Mouse (Mus musculus) lung, postnatal 0 days (tissue): Measurements from ENCODE around the gene Atp5mpl. TPM values are rescaled to one million over a fixed set of nuclear protein-coding genes. Genes with fewer than 3 reads are reported as not detected.

Experiments used
- ATAC-seq: fragments of 200-750 bp; cut with Nextera tagmentation; 2 replicates; pipeline ENCODE4 v1.8.0; 2017; ENCODE audit warnings: moderate library complexity
- DNase-seq: peaks from one replicate; pipeline ENCODE4 v3.0.0-alpha.2; 2016; ENCODE audit warnings: low spot score
- H3K27ac ChIP-seq: fragments of 300-500 bp; sonication (generic); 2 replicates; pipeline ENCODE4 v1.5.1; 2014; ENCODE audit warnings: antibody characterized with exemption, mild to moderate bottlenecking, low read length, mixed read lengths
- H3K27me3 ChIP-seq: fragments of 300-500 bp; sonication (generic); replicated peaks from 2 replicates; pipeline ENCODE4 v1.6.1; 2014; ENCODE audit warnings: low read length, mixed read lengths; ENCODE audit not compliant: insufficient read depth
- H3K36me3 ChIP-seq: fragments of 300-500 bp; sonication (generic); 2 replicates; pipeline ENCODE4 v1.6.1; 2014; ENCODE audit warnings: low read length, mixed read lengths; ENCODE audit not compliant: insufficient read depth
- H3K4me1 ChIP-seq: fragments of 300-500 bp; sonication (generic); 2 replicates; pipeline ENCODE4 v1.6.1; 2014; ENCODE audit warnings: antibody characterized with exemption, low read depth, low read length, mixed read lengths; ENCODE audit not compliant: insufficient read depth
- H3K4me2 ChIP-seq: fragments of 300-500 bp; sonication (generic); replicated peaks from 2 replicates; pipeline ENCODE4 v1.6.1; 2014; ENCODE audit warnings: low read depth, mild to moderate bottlenecking, low read length, moderate library complexity, mixed read lengths
- H3K4me3 ChIP-seq: fragments of 300-500 bp; sonication (generic); 2 replicates; pipeline ENCODE4 v1.5.1; 2014; ENCODE audit warnings: low read depth, low read length
- H3K9ac ChIP-seq: fragments of 300-500 bp; sonication (generic); replicated peaks from 2 replicates; pipeline ENCODE4 v1.6.1; 2014; ENCODE audit warnings: low read depth, mild to moderate bottlenecking
- H3K9me3 ChIP-seq: fragments of 300-500 bp; sonication (generic); 2 replicates; pipeline ENCODE4 v1.6.1; 2016; ENCODE audit warnings: low read length, mixed read lengths
- CTCF ChIP-seq: IDR thresholded peaks from 2 replicates; pipeline ENCODE4 v1.5.1; 2016; ENCODE audit warnings: antibody characterized with exemption, mild to moderate bottlenecking
- EP300 ChIP-seq: IDR thresholded peaks from 2 replicates; pipeline ENCODE4 v1.6.1; 2016; ENCODE audit warnings: antibody characterized with exemption, mild to moderate bottlenecking, control low read depth
- WGBS: fragments of 180-500 bp; shearing (Covaris S2); extraction: QIAGEN DNeasy Blood & Tissue Kit; methylation state at CpG from one replicate; pipeline ENCODE4 v1.1.7; 2014; 5-methylcytosine and 5-hydroxymethylcytosine counted together
- polyA plus RNA-seq: library from polyadenylated mRNA; unstranded; fragments of >200 nt; fragmentation: Nextera tagmentation; extraction: Ambion mirVana; gene quantifications from 2 replicates; pipeline ENCODE4 v1.2.1, GENCODE M21; 2015

Gene Atp5mpl
- polyA plus RNA-seq, 1 experiment from 2014 or later, result 463 TPM

DNA sequence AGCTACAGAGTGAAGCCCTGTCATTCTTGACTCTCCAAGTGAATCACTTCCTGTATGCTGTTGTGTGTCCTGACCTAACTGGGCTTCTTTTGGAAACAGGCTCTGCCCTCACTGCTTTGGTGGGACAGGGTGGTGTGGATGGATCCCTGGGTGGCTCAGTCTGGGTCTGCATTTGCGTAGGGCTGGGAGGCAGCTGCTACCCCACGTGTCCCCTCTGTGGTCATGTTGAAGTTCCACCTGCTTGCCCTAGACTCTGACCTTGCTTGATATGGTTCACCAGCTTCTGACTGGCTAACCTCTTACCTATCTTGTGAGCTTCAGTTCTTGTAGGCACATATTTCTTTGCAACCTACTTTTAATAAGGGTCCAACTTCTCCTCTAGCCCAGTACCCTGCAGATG is 28.4 kb upstream of the Atp5mpl start:
- no peak overlapping the region for H3K4me2 ChIP-seq
- no peaks in the 10 kb centered on the region for H3K36me3 ChIP-seq
- DNase-seq (no peak), ATAC-seq (no peak)
- H3K9me3 ChIP-seq, result no peaks in the 10 kb centered on the region
- no peaks in the 10 kb centered on the region for H3K4me1 ChIP-seq
- 88% methylated on average over 2 of the region's 2 CpGs for WGBS
- H3K9ac ChIP-seq, result no peak overlapping the region
- TF ChIP-seq CTCF (no peak), EP300 (no peak)
- H3K27ac ChIP-seq, result no peak overlapping the region
- no peak overlapping the region for H3K4me3 ChIP-seq
- H3K27me3 ChIP-seq, result no peaks in the 10 kb centered on the region

DNA sequence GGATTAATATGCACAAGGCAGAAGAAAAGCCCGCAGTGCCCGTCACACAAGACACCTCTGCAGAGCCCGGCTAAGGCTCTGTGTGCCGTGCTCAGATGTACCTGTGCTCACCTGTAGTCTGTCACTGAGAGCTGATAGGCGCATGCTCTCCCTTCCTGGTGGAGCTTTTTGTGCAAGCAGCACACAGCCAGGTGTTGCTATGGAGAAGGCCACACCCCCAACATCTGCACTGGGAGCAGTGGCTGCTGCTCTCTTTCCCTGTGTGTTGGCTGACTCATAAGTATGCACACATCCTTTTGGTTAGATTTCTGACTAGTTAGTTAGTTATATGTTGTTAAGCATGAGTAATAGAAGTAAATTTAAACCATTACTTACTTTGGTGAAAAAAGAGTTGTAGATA is 25.8 kb upstream of the Atp5mpl start:
- no peaks in the 10 kb centered on the region for H3K4me1 ChIP-seq
- TF ChIP-seq EP300 (no peak), CTCF (no peak)
- DNase-seq, result no peak
- 84% methylated on average over 5 of the region's 5 CpGs for WGBS
- no peaks in the 10 kb centered on the region for H3K9me3 ChIP-seq
- no peak overlapping the region for H3K4me3 ChIP-seq
- H3K27ac ChIP-seq, result no peak overlapping the region
- no peak overlapping the region for H3K9ac ChIP-seq
- H3K4me2 ChIP-seq, result no peak overlapping the region
- H3K27me3 ChIP-seq, result no peaks in the 10 kb centered on the region
- no peaks in the 10 kb centered on the region for H3K36me3 ChIP-seq
- ATAC-seq, result no peak

DNA sequence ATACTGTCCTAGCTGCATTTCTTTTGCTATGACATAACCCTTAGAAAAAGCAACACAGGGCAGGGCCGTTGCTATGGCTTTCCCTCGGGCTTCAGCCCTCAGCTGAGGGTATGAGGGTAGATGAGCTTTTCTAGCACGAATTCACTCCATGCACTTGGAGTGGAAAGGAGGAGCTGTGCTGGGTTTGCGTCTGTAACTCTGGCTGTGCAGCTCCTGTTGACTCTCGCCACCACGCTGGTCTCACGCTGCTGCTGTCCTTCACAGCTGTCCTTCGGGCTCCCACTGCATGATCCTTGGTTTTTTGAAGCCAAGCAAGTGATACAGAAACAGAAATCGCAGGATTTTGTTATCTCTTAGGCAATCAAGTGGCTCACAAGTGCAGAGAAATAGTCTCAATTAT is 20.0 kb upstream of the Atp5mpl start:
- H3K4me3 ChIP-seq, result no peak overlapping the region
- H3K4me2 ChIP-seq, result no peak overlapping the region
- no peaks in the 10 kb centered on the region for H3K9me3 ChIP-seq
- H3K4me1 ChIP-seq, result no peaks in the 10 kb centered on the region
- no peaks in the 10 kb centered on the region for H3K36me3 ChIP-seq
- TF ChIP-seq CTCF (no peak), EP300 (no peak)
- H3K27ac ChIP-seq, result no peak overlapping the region
- DNase-seq (no peak), ATAC-seq (no peak)
- H3K9ac ChIP-seq, result no peak overlapping the region
- WGBS, result 30% methylated on average over 9 of the region's 9 CpGs
- no peaks in the 10 kb centered on the region for H3K27me3 ChIP-seq

DNA sequence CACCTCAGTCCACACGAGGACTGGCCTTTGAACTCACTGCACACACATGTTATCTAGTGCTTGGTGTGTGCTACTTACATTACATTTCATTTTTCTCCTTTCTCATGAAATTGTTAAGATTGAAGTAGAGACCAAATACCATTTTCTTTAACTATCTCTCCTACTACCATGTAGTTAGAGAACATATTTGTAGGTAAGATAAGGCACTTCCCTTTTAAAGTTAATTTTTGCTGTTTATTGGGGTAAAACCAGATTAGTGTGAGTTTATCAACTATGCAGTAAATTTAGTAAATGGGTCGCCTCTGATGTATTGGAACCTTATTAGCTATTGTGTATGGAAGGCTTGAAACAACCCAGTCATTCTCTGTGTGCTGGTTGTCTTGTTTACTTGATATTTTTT is 16.4 kb upstream of the Atp5mpl start:
- Histone ChIP-seq H3K27me3 (no peaks in the 10 kb centered on the region), H3K9me3 (no peaks in the 10 kb centered on the region), H3K36me3 (no peaks in the 10 kb centered on the region), H3K9ac (no peak overlapping the region), H3K4me3 (no peak overlapping the region), H3K4me2 (no peak overlapping the region), H3K4me1 (no peaks in the 10 kb centered on the region), H3K27ac (no peak overlapping the region)
- 58% methylated on average over 2 of the region's 2 CpGs for WGBS
- no peak for ATAC-seq
- DNase-seq, result no peak
- TF ChIP-seq EP300 (no peak), CTCF (no peak)

DNA sequence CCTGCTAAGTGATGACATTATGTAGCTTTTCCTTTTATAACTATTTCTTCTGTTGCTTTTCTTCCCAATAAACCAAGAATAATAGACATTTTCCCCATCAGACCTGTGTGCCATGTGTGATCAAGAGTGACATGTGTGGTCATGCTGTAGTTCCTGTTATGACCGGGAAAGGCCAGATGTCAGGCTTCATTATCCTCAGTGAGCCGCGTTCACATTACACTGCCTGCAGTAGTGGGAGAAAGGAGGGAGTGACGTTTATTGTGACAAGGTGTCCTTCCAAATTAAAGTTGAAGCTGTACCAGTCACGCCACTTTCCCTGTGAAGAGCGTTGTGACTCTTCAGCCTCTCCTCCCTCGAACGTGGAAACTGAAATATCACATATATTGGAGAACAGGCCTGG is 15.1 kb upstream of the Atp5mpl start:
- H3K27ac ChIP-seq, result no peak overlapping the region
- H3K27me3 ChIP-seq, result no peaks in the 10 kb centered on the region
- TF ChIP-seq CTCF, result no peak
- TF ChIP-seq EP300, result no peak
- DNase-seq (no peak), ATAC-seq (no peak)
- H3K9me3 ChIP-seq, result no peaks in the 10 kb centered on the region
- no peak overlapping the region for H3K9ac ChIP-seq
- no peak overlapping the region for H3K4me2 ChIP-seq
- no peaks in the 10 kb centered on the region for H3K36me3 ChIP-seq
- 62% methylated on average over 8 of the region's 8 CpGs for WGBS
- no peak overlapping the region for H3K4me3 ChIP-seq
- no peaks in the 10 kb centered on the region for H3K4me1 ChIP-seq

DNA sequence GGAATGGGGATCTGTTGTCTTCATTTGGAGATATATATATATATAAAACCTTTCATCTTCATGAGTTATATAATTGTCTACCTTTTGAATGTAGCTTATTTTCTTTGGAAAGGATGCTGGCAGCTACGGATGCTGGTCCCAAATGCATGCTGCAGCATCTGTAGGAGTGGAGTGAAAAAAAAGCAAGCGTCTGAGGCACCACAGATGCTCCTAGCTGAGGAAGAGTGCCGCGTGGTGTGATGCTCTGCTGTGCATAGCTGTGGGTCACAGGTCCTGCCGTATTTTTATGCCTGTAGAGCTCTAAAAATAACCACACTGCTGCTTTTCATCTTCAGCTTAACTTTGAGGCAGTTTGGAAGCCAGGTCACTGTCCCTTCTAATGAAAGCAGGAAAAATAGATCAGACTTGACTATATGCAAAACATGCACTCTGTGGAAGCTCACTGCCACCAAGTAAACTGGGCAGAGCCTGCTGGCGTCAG is 14.2 kb upstream of the Atp5mpl start, which contains the start of gene Rd3l:
Rd3l (minus strand) TSS at position 431 of the 481 bp plus-strand sequence.
- H3K27ac ChIP-seq, result no peak within 1 kb of the TSS

DNA sequence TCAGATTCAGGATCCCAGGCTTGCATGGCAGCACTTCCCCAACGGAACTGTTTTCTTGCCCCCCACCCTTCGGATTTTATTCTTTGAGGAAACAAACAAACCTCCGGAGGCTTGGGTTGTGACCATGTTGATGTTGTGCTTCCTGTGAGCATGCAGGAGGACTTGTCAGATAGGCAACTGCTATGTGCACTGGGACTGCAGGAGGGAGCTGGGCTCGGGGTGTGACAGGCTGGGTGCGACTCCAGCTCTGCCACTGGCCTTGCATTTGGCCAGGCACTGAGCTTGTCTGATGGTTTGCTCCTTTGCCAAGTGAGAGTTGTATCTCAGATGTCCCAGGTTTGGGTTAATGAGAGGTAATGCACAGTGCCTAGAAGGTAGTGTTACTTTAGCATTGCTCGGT is 11.5 kb upstream of the Atp5mpl start:
- no peak overlapping the region for H3K4me2 ChIP-seq
- H3K4me3 ChIP-seq, result no peak overlapping the region
- ATAC-seq, result no peak
- H3K9ac ChIP-seq, result no peak overlapping the region
- no peak for TF ChIP-seq EP300
- TF ChIP-seq CTCF, result no peak
- no peaks in the 10 kb centered on the region for H3K27me3 ChIP-seq
- DNase-seq, result no peak
- no peak overlapping the region for H3K27ac ChIP-seq
- H3K4me1 ChIP-seq, result no peaks in the 10 kb centered on the region
- no peaks in the 10 kb centered on the region for H3K9me3 ChIP-seq
- no peaks in the 10 kb centered on the region for H3K36me3 ChIP-seq
- WGBS, result 57% methylated on average over 6 of the region's 6 CpGs

More for the DNA sequence above, 14.2 kb upstream of the Atp5mpl start, which contains the start of gene Rd3l:
- no peak for TF ChIP-seq CTCF
- TF ChIP-seq EP300, result no peak
- 55% methylated on average over 6 of the region's 6 CpGs for WGBS
- H3K36me3 ChIP-seq, result no peaks in the 10 kb centered on the region
- H3K4me3 ChIP-seq, result no peak within 1 kb of the TSS
- H3K4me2 ChIP-seq, result no peak within 1 kb of the TSS
- no peaks in the 10 kb centered on the region for H3K4me1 ChIP-seq
- no peaks in the 10 kb centered on the region for H3K27me3 ChIP-seq
- no peaks in the 10 kb centered on the region for H3K9me3 ChIP-seq
- DNase-seq, result no peak
- ATAC-seq, result no peak
- H3K9ac ChIP-seq, result no peak within 1 kb of the TSS
